Mouse (Mus musculus): ENCODE measurements around the gene AB124611. TPM values are rescaled to one million over a fixed set of nuclear protein-coding genes. Genes with fewer than 3 reads are reported as not detected.

AB124611 gene
- polyA plus RNA-seq, 1 experiment from 2014 or later: 6.9 TPM

DNA sequence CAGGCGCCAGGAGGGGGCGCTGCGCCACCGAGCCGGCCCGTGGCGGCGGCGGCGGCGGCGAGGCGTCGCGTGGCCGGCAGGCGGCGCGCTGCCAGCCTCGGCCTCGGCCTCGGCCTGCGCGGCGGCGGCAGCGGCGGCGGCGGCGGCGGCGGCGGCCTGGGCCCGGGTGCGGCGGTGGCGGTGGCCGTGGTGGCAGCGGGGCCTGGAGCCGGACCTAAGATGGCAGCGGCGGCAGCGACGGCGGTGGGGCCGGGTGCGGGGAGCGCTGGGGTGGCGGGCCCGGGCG is 20.8 kb downstream of the AB124611 start, which contains the start of gene Carm1:
Gene Carm1 (plus strand): TSS at position 106 of the 286 bp plus-strand sequence.
- ATAC-seq (ENCODE audit: insufficient number of reproducible peaks, low FRiP score, low TSS enrichment, low read depth): no peak

GRCm38 (mm10) chr9:21547075-21547941 is 21.3 kb downstream of the AB124611 start:
- H3K27ac ChIP-seq (replicated peaks): peak overlapping the region; percentile 99
- H3K9me3 ChIP-seq (replicated peaks): no peaks in the 10 kb centered on the region
- H3K4me1 ChIP-seq: peaks cover 33% of the 10 kb centered on the region
- H3K36me3 ChIP-seq: peaks cover 11% of the 10 kb centered on the region
- no peak for ATAC-seq (ENCODE audit: insufficient number of reproducible peaks, low FRiP score, low TSS enrichment, low read depth)
- H3K9ac ChIP-seq: peak overlapping the region; percentile 97
- peak overlapping the region; percentile 52 for H3K4me2 ChIP-seq (replicated peaks)
- no peaks in the 10 kb centered on the region for H3K27me3 ChIP-seq
- under 1% methylated on average over 45 of the region's 66 CpGs for WGBS
- H3K4me3 ChIP-seq (replicated peaks): peak overlapping the region; percentile 85

More for the DNA sequence above, 20.8 kb downstream of the AB124611 start, which contains the start of gene Carm1:
- Histone ChIP-seq H3K27ac (replicated peaks) (peak within 1 kb of the TSS; percentile 99), H3K9ac (peak within 1 kb of the TSS; percentile 97), H3K4me1 (peaks cover 33% of the 10 kb centered on the region), H3K9me3 (replicated peaks) (no peaks in the 10 kb centered on the region), H3K4me3 (replicated peaks) (peak within 1 kb of the TSS; percentile 85), H3K4me2 (replicated peaks) (peak within 1 kb of the TSS; percentile 70), H3K36me3 (peaks cover 11% of the 10 kb centered on the region), H3K27me3 (no peaks in the 10 kb centered on the region)
- WGBS: 1% methylated on average over 18 of the region's 52 CpGs

- Histone ChIP-seq H3K9ac (no peak overlapping the region), H3K4me2 (replicated peaks) (no peak overlapping the region), H3K27me3 (no peaks in the 10 kb centered on the region)
These were observed 25.1 kb downstream of the AB124611 start for GRCm38 (mm10) chr9:21551049-21551448.

DNA sequence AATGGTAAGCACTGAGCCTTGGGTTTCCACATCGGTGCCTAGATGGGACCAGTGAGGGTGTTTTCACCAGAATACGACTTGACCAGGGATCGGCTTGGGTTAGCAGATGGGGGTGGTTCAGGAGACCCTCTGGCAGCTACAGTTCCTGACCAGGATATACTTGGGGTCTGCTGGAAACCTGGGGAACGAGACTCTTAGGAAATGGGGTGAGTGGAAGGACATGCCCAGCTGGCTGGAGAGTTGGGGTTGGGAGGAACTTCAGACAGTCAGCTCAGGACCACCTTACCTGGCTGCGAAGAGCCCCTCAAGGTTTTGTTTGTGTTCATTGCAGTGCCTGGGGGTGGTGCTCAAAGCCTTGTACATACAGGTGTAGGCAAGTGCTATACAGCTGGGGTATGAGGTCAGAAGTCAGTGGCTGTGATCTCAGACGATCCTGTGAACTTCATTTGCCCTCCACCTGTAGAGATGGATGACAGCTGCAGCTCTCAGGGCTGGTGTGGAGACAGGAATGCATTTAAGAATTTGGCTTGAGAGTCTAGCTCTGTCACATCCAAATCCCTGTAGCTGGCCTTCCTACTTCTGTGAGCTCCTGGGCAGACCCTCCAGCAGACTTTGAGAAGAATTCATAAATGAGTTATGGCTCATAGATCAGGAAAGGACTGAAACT is 27.8 kb downstream of the AB124611 start:
- no peaks in the 10 kb centered on the region for H3K27me3 ChIP-seq
- H3K4me2 ChIP-seq (replicated peaks): no peak overlapping the region
- H3K9me3 ChIP-seq (replicated peaks): no peaks in the 10 kb centered on the region
- no peak overlapping the region for H3K9ac ChIP-seq
- no peak for ATAC-seq (ENCODE audit: insufficient number of reproducible peaks, low FRiP score, low TSS enrichment, low read depth)
- H3K4me3 ChIP-seq (replicated peaks): no peak overlapping the region
- WGBS: 82% methylated on average over 6 of the region's 6 CpGs
- H3K36me3 ChIP-seq: peaks cover 30% of the 10 kb centered on the region
- H3K27ac ChIP-seq (replicated peaks): no peak overlapping the region
- peaks cover 15% of the 10 kb centered on the region; the same call in 1 of the 2 replicates for H3K4me1 ChIP-seq

More at GRCm38 (mm10) chr9:21551049-21551448, 25.1 kb downstream of the AB124611 start:
- Histone ChIP-seq H3K9me3 (replicated peaks) (no peaks in the 10 kb centered on the region), H3K36me3 (peaks cover 20% of the 10 kb centered on the region), H3K4me1 (peaks cover 20% of the 10 kb centered on the region), H3K4me3 (replicated peaks) (no peak overlapping the region), H3K27ac (replicated peaks) (no peak overlapping the region)
- ATAC-seq (ENCODE audit: insufficient number of reproducible peaks, low FRiP score, low TSS enrichment, low read depth): no peak
- 100% methylated on average over 2 of the region's 2 CpGs for WGBS

GRCm38 (mm10) chr9:21555198-21555742 is 29.3 kb downstream of the AB124611 start:
- 0 out of 2 replicates have a peak, but pooled peaks cover 4% of the 10 kb centered on the region for H3K4me1 ChIP-seq
- 80% methylated on average over 6 of the region's 6 CpGs for WGBS

GRCm38 (mm10) chr9:21556996-21557395 is 31.0 kb downstream of the AB124611 start:
- Histone ChIP-seq H3K4me2 (replicated peaks) (no peak overlapping the region), H3K9ac (no peak overlapping the region), H3K9me3 (replicated peaks) (no peaks in the 10 kb centered on the region), H3K4me1 (0 out of 2 replicates have a peak, but pooled peaks cover 4% of the 10 kb centered on the region), H3K4me3 (replicated peaks) (no peak overlapping the region), H3K36me3 (peaks cover 19% of the 10 kb centered on the region; the same call in 1 of the 2 replicates), H3K27me3 (no peaks in the 10 kb centered on the region), H3K27ac (replicated peaks) (no peak overlapping the region)
- ATAC-seq (ENCODE audit: insufficient number of reproducible peaks, low FRiP score, low TSS enrichment, low read depth): no peak
- WGBS: 90% methylated on average over 2 of the region's 2 CpGs

More at GRCm38 (mm10) chr9:21555198-21555742, 29.3 kb downstream of the AB124611 start:
- Histone ChIP-seq H3K9ac (no peak overlapping the region), H3K4me2 (replicated peaks) (no peak overlapping the region), H3K36me3 (peaks cover 25% of the 10 kb centered on the region), H3K9me3 (replicated peaks) (no peaks in the 10 kb centered on the region), H3K27ac (replicated peaks) (no peak overlapping the region), H3K27me3 (no peaks in the 10 kb centered on the region), H3K4me3 (replicated peaks) (no peak overlapping the region)
- ATAC-seq (ENCODE audit: insufficient number of reproducible peaks, low FRiP score, low TSS enrichment, low read depth): no peak

DNA sequence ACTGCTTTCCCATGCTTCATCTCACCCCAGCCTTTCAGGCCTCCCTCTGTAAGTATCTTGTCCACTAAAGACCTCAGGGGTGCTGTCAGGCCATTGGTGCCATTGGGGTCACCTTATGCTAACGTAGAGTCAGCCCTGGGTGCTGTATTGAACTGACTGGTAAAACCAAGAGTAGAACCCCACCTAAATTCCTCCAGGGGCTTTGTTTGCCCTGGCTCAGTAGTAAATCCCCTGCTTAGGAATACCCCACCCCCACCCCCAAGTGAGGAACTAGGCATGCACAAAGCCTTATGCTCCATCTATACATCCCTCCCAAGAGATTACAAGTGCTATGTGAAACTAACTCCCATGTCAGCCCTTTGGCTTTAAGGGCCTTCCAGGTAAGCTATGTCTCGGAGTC is 31.6 kb downstream of the AB124611 start:
- H3K4me1 ChIP-seq: 0 out of 2 replicates have a peak, but pooled peaks cover 4% of the 10 kb centered on the region
- H3K36me3 ChIP-seq: peaks cover 19% of the 10 kb centered on the region; the same call in 1 of the 2 replicates
- no peaks in the 10 kb centered on the region for H3K9me3 ChIP-seq (replicated peaks)
- 83% methylated on average over 2 of the region's 2 CpGs for WGBS
- H3K9ac ChIP-seq: no peak overlapping the region
- H3K4me2 ChIP-seq (replicated peaks): no peak overlapping the region
- no peaks in the 10 kb centered on the region for H3K27me3 ChIP-seq
- H3K4me3 ChIP-seq (replicated peaks): no peak overlapping the region
- no peak for ATAC-seq (ENCODE audit: insufficient number of reproducible peaks, low FRiP score, low TSS enrichment, low read depth)
- H3K27ac ChIP-seq (replicated peaks): no peak overlapping the region

- Histone ChIP-seq H3K4me3 (replicated peaks) (no peak overlapping the region), H3K36me3 (peaks cover 19% of the 10 kb centered on the region; the same call in 1 of the 2 replicates), H3K27me3 (no peaks in the 10 kb centered on the region), H3K4me2 (replicated peaks) (no peak overlapping the region), H3K27ac (replicated peaks) (no peak overlapping the region), H3K9me3 (replicated peaks) (no peaks in the 10 kb centered on the region), H3K9ac (no peak overlapping the region), H3K4me1 (0 out of 2 replicates have a peak, but pooled peaks cover 4% of the 10 kb centered on the region)
- no peak for ATAC-seq (ENCODE audit: insufficient number of reproducible peaks, low FRiP score, low TSS enrichment, low read depth)
- WGBS: 86% methylated on average over 4 of the region's 4 CpGs
These were observed 32.4 kb downstream of the AB124611 start for GRCm38 (mm10) chr9:21558366-21558765.

DNA sequence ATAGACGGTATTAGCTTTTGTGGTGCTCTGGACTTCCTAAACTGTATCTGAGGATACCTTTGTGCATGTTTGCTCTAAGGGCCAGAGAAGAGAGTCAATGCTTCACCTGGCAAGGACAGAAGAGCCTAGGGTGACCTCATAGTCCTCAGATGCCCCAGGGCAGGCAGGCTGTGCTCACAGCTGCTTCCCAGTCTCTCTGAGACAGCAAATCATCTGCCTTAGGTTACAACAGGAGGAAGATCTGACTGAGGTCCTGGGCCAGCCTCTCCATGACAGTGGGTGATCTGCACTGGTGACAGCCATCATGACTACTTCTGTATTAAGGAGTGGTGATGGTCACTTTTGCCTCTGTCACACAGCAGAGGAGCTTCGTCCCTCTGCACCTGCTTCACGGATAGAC is 33.2 kb downstream of the AB124611 start:
- 0 out of 2 replicates have a peak, but pooled peaks cover 4% of the 10 kb centered on the region for H3K4me1 ChIP-seq
- no peaks in the 10 kb centered on the region for H3K9me3 ChIP-seq (replicated peaks)
- ATAC-seq (ENCODE audit: insufficient number of reproducible peaks, low FRiP score, low TSS enrichment, low read depth): no peak
- H3K27ac ChIP-seq (replicated peaks): no peak overlapping the region
- H3K4me2 ChIP-seq (replicated peaks): no peak overlapping the region
- H3K9ac ChIP-seq: no peak overlapping the region
- peaks cover 13% of the 10 kb centered on the region; the same call in 1 of the 2 replicates for H3K36me3 ChIP-seq
- no peak overlapping the region for H3K4me3 ChIP-seq (replicated peaks)
- 94% methylated on average over 3 of the region's 3 CpGs for WGBS
- no peaks in the 10 kb centered on the region for H3K27me3 ChIP-seq

DNA sequence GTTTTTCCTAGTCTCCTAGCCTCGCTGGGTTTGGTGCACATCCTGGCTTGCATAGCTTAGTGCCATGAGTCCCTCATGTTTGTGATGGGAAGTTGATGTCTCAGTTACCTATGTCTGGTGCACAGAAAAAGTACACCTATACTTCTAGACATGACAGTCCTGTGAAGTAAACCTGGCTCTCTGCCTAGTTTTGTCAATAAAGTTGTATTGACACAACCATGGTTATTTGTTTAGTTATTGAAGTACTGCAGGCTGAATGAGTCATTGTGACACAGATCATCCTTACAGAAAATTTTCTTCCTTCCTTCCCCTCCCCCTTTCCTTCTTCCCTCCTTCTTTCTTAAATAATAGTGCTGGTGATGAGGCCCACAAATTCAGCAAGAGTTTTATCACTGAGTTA is 38.4 kb downstream of the AB124611 start:
- Histone ChIP-seq H3K27ac (replicated peaks) (no peak overlapping the region), H3K27me3 (no peaks in the 10 kb centered on the region), H3K9me3 (replicated peaks) (no peaks in the 10 kb centered on the region), H3K9ac (no peak overlapping the region), H3K36me3 (peaks cover 7% of the 10 kb centered on the region; the same call in 1 of the 2 replicates), H3K4me3 (replicated peaks) (no peak overlapping the region), H3K4me2 (replicated peaks) (no peak overlapping the region), H3K4me1 (no peaks in the 10 kb centered on the region)
- no peak for ATAC-seq (ENCODE audit: insufficient number of reproducible peaks, low FRiP score, low TSS enrichment, low read depth)
- WGBS: 71% methylated on average over 1 of the region's 1 CpGs

- Histone ChIP-seq H3K27ac (replicated peaks) (no peak overlapping the region), H3K4me3 (replicated peaks) (no peak overlapping the region), H3K36me3 (peaks cover 13% of the 10 kb centered on the region; the same call in 1 of the 2 replicates), H3K4me1 (no peaks in the 10 kb centered on the region), H3K27me3 (no peaks in the 10 kb centered on the region), H3K9me3 (replicated peaks) (no peaks in the 10 kb centered on the region), H3K4me2 (replicated peaks) (no peak overlapping the region), H3K9ac (no peak overlapping the region)
- WGBS: 83% methylated on average over 4 of the region's 4 CpGs
- ATAC-seq (ENCODE audit: insufficient number of reproducible peaks, low FRiP score, low TSS enrichment, low read depth): no peak
These were observed 39.1 kb downstream of the AB124611 start for GRCm38 (mm10) chr9:21565004-21565586.
